Mouse (Mus musculus) testis, adult 2 months (tissue): ENCODE data around the gene Eddm3b. TPM values are rescaled to one million over a fixed set of nuclear protein-coding genes. Genes with fewer than 3 reads are reported as not detected.

Experiments
- H3K27ac ChIP-seq: fragments of 200-500 bp; 2 replicates; pipeline ENCODE4 v1.5.1; 2012; ENCODE audit warnings: low read depth, low read length; ENCODE audit not compliant: control insufficient read depth, insufficient read depth
- H3K27me3 ChIP-seq: fragments of 200-500 bp; 2 replicates; pipeline ENCODE4 v1.6.1; 2012; ENCODE audit warnings: mild to moderate bottlenecking, low read length, moderate library complexity; ENCODE audit not compliant: control insufficient read depth, insufficient read depth
- H3K36me3 ChIP-seq: fragments of 200-500 bp; 2 replicates; pipeline ENCODE4 v1.6.1; 2012; ENCODE audit warnings: mild to moderate bottlenecking, low read length; ENCODE audit not compliant: control insufficient read depth, insufficient read depth
- H3K4me1 ChIP-seq: fragments of 200-500 bp; 2 replicates; pipeline ENCODE4 v1.6.1; 2012; ENCODE audit warnings: low read length; ENCODE audit not compliant: control insufficient read depth, insufficient read depth
- H3K4me3 ChIP-seq: fragments of 200-500 bp; 2 replicates; pipeline ENCODE4 v1.5.1; 2012; ENCODE audit warnings: low read depth, mild to moderate bottlenecking, low read length, moderate library complexity, mixed read lengths; ENCODE audit not compliant: control insufficient read depth
- CTCF ChIP-seq: fragments of 200-500 bp; IDR thresholded peaks from 2 replicates; pipeline ENCODE4 v1.5.1; 2012; ENCODE audit warnings: low read depth, mild to moderate bottlenecking, inconsistent platforms, low read length, moderate library complexity; ENCODE audit not compliant: control insufficient read depth, insufficient read depth, insufficient replicate concordance
- POLR2A ChIP-seq: fragments of 200-500 bp; IDR thresholded peaks from 2 replicates; pipeline ENCODE4 v1.6.1; 2012; ENCODE audit warnings: low read depth, mild to moderate bottlenecking, inconsistent platforms, low read length, moderate library complexity; ENCODE audit not compliant: control insufficient read depth
- polyA plus RNA-seq: library from polyadenylated mRNA; depleted of rRNA; stranded (reverse); fragments of >200 nt; gene quantifications from 2 replicates; pipeline ENCODE4 v1.2.3, GENCODE M21; 2012

The Eddm3b gene
- polyA plus RNA-seq, 1 experiment = not detected

DNA sequence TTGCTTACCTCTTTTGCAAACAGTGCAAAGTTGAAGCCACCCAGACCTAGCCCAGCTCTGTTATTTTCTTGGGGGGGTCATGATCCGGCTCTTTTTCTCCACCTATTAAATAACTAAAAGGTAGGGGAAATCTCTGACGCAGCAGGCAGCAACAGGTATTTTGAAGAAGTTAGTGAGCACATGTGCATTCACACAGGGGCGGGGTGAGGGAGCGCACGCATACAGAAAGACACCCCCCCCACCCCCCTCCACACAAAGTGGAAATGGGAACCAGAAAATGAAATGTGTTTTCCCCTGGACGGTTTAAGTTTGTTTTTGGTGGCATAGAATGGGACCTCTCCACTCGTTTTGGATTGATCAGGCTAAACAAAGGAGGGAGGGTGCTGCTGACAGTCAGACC is 30.4 kb upstream of the Eddm3b start:
- no peak overlapping the region for H3K4me3 ChIP-seq
- H3K27me3 ChIP-seq = no peaks in the 10 kb centered on the region
- H3K36me3 ChIP-seq = no peaks in the 10 kb centered on the region
- TF ChIP-seq CTCF (no peak), POLR2A (no peak)
- H3K4me1 ChIP-seq = peaks cover 8% of the 10 kb centered on the region; the same call in 1 of the 2 replicates
- no peak overlapping the region for H3K27ac ChIP-seq

DNA sequence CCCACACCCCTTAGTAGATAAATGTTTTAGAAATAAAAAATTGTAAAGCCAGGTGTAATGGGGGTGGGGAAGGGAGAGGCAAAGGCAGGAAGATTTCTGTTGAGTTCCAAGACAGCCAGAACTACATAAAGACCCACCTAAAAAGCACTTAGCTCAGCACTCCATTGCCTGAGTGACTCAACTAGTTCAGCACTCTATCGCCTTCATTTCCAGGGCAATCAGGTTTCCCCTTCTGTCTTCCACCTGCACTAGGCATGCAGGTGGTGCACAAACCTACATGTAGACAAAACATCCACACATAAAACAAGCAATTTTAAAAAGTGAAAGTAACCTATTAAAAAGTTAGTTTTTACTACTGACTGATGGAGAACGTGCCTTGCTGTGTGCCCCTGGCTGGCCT is 29.1 kb upstream of the Eddm3b start:
- no peak for TF ChIP-seq POLR2A
- no peak for TF ChIP-seq CTCF
- H3K27ac ChIP-seq = no peak overlapping the region

DNA sequence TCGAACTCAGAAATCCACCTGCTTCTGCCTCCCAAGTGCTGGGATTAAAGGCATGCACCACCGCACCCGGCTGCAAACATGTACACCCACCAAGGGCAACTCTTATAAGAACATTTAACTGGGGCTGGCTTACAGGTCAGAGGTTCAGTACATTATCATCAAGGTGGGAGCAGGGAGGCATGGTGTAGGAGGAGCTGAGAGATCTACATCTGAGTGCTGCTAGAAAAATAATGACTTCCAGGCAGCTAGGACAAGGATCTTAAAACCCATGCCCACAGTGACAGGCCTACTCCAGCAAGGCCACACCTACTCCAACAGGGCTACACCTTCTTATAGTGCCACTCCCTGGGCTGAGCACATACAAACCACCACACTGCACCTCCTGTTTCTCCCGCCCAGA is 28.3 kb upstream of the Eddm3b start:
- no peak for TF ChIP-seq POLR2A
- no peak for TF ChIP-seq CTCF
- H3K27ac ChIP-seq = no peak overlapping the region
- H3K27me3 ChIP-seq = no peaks in the 10 kb centered on the region
- peaks cover 10% of the 10 kb centered on the region for H3K4me1 ChIP-seq
- H3K36me3 ChIP-seq = no peaks in the 10 kb centered on the region
- H3K4me3 ChIP-seq = no peak overlapping the region

More for the DNA sequence above, 29.1 kb upstream of the Eddm3b start:
- Histone ChIP-seq H3K4me1 (peaks cover 8% of the 10 kb centered on the region; the same call in 1 of the 2 replicates), H3K4me3 (no peak overlapping the region), H3K27me3 (no peaks in the 10 kb centered on the region), H3K36me3 (no peaks in the 10 kb centered on the region)

DNA sequence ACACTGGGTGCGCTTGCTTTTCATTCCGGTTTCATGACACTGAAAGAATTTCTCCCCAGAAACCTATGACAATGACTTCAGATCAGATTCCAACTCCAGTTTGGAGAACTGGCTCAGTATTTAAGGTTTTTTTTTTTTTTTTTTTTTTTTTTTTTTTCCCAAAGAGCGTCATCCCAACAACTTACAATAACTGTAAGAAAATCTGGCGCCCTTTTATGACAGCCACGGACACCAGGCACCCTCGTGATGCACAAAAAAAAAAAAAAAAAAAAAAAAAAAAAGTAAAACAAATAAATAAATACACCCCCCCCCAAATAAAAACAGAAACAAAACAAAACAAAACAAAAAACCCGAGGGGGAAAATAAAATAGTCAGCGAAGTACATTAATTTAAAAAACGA is 26.5 kb upstream of the Eddm3b start:
- TF ChIP-seq CTCF (no peak), POLR2A (no peak)
- H3K36me3 ChIP-seq = no peaks in the 10 kb centered on the region
- no peak overlapping the region for H3K27ac ChIP-seq
- peaks cover 12% of the 10 kb centered on the region for H3K4me1 ChIP-seq
- H3K27me3 ChIP-seq = no peaks in the 10 kb centered on the region
- H3K4me3 ChIP-seq = no peak overlapping the region

GRCm38 (mm10) chr14:51088166-51088969 is 25.9 kb upstream of the Eddm3b start:
- Histone ChIP-seq H3K36me3 (no peaks in the 10 kb centered on the region), H3K4me3 (peak overlapping the region; percentile 71), H3K27me3 (no peaks in the 10 kb centered on the region), H3K4me1 (peaks cover 9% of the 10 kb centered on the region), H3K27ac (no peak overlapping the region; the same call in 1 of the 2 replicates)
- TF ChIP-seq POLR2A (no peak), CTCF (no peak)

- peak overlapping the region; percentile 71 for H3K4me3 ChIP-seq
- TF ChIP-seq CTCF (no peak), POLR2A (no peak)
- no peaks in the 10 kb centered on the region for H3K27me3 ChIP-seq
- H3K27ac ChIP-seq = no peak overlapping the region; the same call in 1 of the 2 replicates
- H3K4me1 ChIP-seq = peaks cover 7% of the 10 kb centered on the region
- no peaks in the 10 kb centered on the region for H3K36me3 ChIP-seq
Measured at GRCm38 (mm10) chr14:51088970-51089673, 25.1 kb upstream of the Eddm3b start.

- H3K27ac ChIP-seq = peak overlapping the region; percentile 85
Measured at GRCm38 (mm10) chr14:51089674-51090076, 24.6 kb upstream of the Eddm3b start.

More at GRCm38 (mm10) chr14:51089674-51090076, 24.6 kb upstream of the Eddm3b start:
- Histone ChIP-seq H3K27me3 (no peaks in the 10 kb centered on the region), H3K4me3 (peak overlapping the region; percentile 71; the same call in 1 of the 2 replicates), H3K4me1 (peaks cover 7% of the 10 kb centered on the region), H3K36me3 (no peaks in the 10 kb centered on the region)
- no peak for TF ChIP-seq CTCF
- TF ChIP-seq POLR2A = no peak
